Comparison of ENCODE assay signal across 9 mouse cellular contexts in the genomic region with DNA sequence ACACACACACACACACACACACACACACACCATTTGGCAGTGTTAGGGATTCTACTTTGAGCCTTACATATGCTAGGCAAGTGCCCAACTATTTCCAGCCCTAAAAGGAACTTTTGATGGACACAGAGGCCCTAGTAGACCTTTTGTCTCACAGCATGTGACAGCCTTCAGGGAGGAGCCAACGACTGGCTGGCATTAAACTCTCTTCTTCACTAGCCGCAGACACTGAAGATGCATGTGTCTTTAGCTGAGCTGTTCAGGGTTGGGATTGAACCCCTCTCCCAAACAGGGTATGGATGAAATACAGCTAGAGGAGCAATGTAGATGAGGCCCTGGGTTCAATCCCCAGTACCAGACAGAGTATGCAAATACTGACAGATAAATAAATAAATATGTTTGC.
A peak's percentile ranks its signal among the peaks of the same experiment; 100 is the strongest.
DNase-seq lines count a peak whose midpoint lies in the region; ATAC-seq and TF ChIP-seq lines count a peak whose summit lies in the region.
"Had no signal": no experiment of that assay in that cellular context is flagged by ENCODE, and none has a peak within 500 bp of the region (broad histone marks: within the 10 kb centered on the region; RNA-seq: fewer than 3 reads in every experiment).

No protein-coding gene starts in this region.

- no peak for TF ChIP-seq EP300 in stomach, postnatal 0 days (optimal IDR thresholded peaks at IDR 0.05)

- no peak for ATAC-seq in forebrain, embryonic 14.5 days
- ATAC-seq in forebrain, embryonic 15.5 days (replicated peaks) = no peak
- no peak for ATAC-seq in midbrain, postnatal 0 days (ENCODE audit: low FRiP score)
- ATAC-seq in midbrain, embryonic 14.5 days (ENCODE audit: low FRiP score, low TSS enrichment) = no peak
- 0 out of 2 replicates have a peak, but pooled peaks have one; percentile 13 for ATAC-seq in stomach, postnatal 0 days (ENCODE audit: low FRiP score, low TSS enrichment)

- 24% methylated on average over 2 of the region's 2 CpGs for WGBS in forebrain, embryonic 14.5 days
- 21% methylated on average over 2 of the region's 2 CpGs for WGBS in forebrain, embryonic 15.5 days
- 31% methylated on average over 2 of the region's 2 CpGs for WGBS in midbrain, postnatal 0 days
- 16% methylated on average over 2 of the region's 2 CpGs for WGBS in midbrain, embryonic 14.5 days
- WGBS in stomach, postnatal 0 days = 30% methylated on average over 2 of the region's 2 CpGs

- TF ChIP-seq CTCF in midbrain, postnatal 0 days (IDR thresholded peaks at IDR 0.05) = no peak
- no peak for TF ChIP-seq CTCF in stomach, postnatal 0 days (IDR thresholded peaks at IDR 0.05; ENCODE audit: low read depth)

- H3K4me2 ChIP-seq in forebrain, embryonic 14.5 days (ENCODE audit: low read length) = no peak overlapping the region
- H3K4me2 ChIP-seq in forebrain, embryonic 15.5 days (replicated peaks) = no peak overlapping the region
- H3K4me2 ChIP-seq in midbrain, postnatal 0 days (ENCODE audit: low read depth, low read length, poor library complexity, severe bottlenecking) = no peak overlapping the region
- H3K4me2 ChIP-seq in midbrain, embryonic 14.5 days (ENCODE audit: low read length) = no peak overlapping the region
- peak overlapping the region; percentile 66 for H3K4me2 ChIP-seq in stomach, postnatal 0 days (replicated peaks; ENCODE audit: low read depth)

- no peak overlapping the region for H3K9ac ChIP-seq in forebrain, embryonic 14.5 days (ENCODE audit: low read length)
- H3K9ac ChIP-seq in forebrain, embryonic 15.5 days (replicated peaks) = no peak overlapping the region
- H3K9ac ChIP-seq in midbrain, postnatal 0 days (replicated peaks; ENCODE audit: low read length, poor library complexity, severe bottlenecking) = no peak overlapping the region
- no peak overlapping the region for H3K9ac ChIP-seq in midbrain, embryonic 14.5 days (replicated peaks; ENCODE audit: low read length)
- no peak overlapping the region for H3K9ac ChIP-seq in stomach, postnatal 0 days (ENCODE audit: low read length)
- H3K9ac ChIP-seq: limb, embryonic 13.5 days had no signal

- peaks cover 26% of the 10 kb centered on the region for H3K4me1 ChIP-seq in forebrain, embryonic 14.5 days (ENCODE audit: control insufficient read depth, insufficient read depth, low read length)
- H3K4me1 ChIP-seq in forebrain, embryonic 15.5 days = peaks cover 26% of the 10 kb centered on the region
- H3K4me1 ChIP-seq in midbrain, postnatal 0 days (ENCODE audit: insufficient read depth, low read length) = peaks cover 3% of the 10 kb centered on the region; the same call in 1 of the 2 replicates
- H3K4me1 ChIP-seq in midbrain, embryonic 14.5 days (ENCODE audit: control insufficient read depth, insufficient read depth, low read length) = peaks cover 4% of the 10 kb centered on the region; the same call in 1 of the 2 replicates
- H3K4me1 ChIP-seq in stomach, postnatal 0 days (replicated peaks; ENCODE audit: control insufficient read depth, insufficient read depth) = peaks cover 12% of the 10 kb centered on the region

- no peaks in the 10 kb centered on the region for H3K36me3 ChIP-seq in forebrain, embryonic 14.5 days (ENCODE audit: control insufficient read depth, insufficient read depth, low read length)
- no peaks in the 10 kb centered on the region for H3K36me3 ChIP-seq in forebrain, embryonic 15.5 days
- H3K36me3 ChIP-seq in midbrain, postnatal 0 days (ENCODE audit: insufficient read depth, low read length) = no peaks in the 10 kb centered on the region
- H3K36me3 ChIP-seq in midbrain, embryonic 14.5 days (ENCODE audit: control insufficient read depth, insufficient read depth, low read length) = no peaks in the 10 kb centered on the region
- H3K36me3 ChIP-seq in stomach, postnatal 0 days (ENCODE audit: control insufficient read depth, insufficient read depth, low read length) = no peaks in the 10 kb centered on the region; the same call in 1 of the 2 replicates
- H3K36me3 ChIP-seq: limb, embryonic 13.5 days had no signal

- no peak overlapping the region for H3K4me3 ChIP-seq in forebrain, embryonic 14.5 days (ENCODE audit: low read depth, low read length)
- H3K4me3 ChIP-seq in forebrain, embryonic 15.5 days = no peak overlapping the region
- H3K4me3 ChIP-seq in midbrain, postnatal 0 days (ENCODE audit: low read depth, low read length) = no peak overlapping the region
- H3K4me3 ChIP-seq in midbrain, embryonic 14.5 days (replicated peaks; ENCODE audit: low read depth, low read length) = no peak overlapping the region
- H3K4me3 ChIP-seq in stomach, postnatal 0 days (ENCODE audit: low read depth, low read length) = peak overlapping the region; percentile 48; the same call in 1 of the 2 replicates
- H3K4me3 ChIP-seq: limb, embryonic 13.5 days had no signal

- no peaks in the 10 kb centered on the region for H3K9me3 ChIP-seq in forebrain, embryonic 14.5 days (replicated peaks; ENCODE audit: control insufficient read depth, low read length)
- no peaks in the 10 kb centered on the region for H3K9me3 ChIP-seq in forebrain, embryonic 15.5 days
- H3K9me3 ChIP-seq in midbrain, postnatal 0 days (ENCODE audit: low read length) = no peaks in the 10 kb centered on the region
- H3K9me3 ChIP-seq in midbrain, embryonic 14.5 days (ENCODE audit: control insufficient read depth, low read length) = no peaks in the 10 kb centered on the region
- no peaks in the 10 kb centered on the region for H3K9me3 ChIP-seq in stomach, postnatal 0 days (ENCODE audit: control insufficient read depth, low read length)
- H3K9me3 ChIP-seq: limb, embryonic 13.5 days had no signal

- H3K27me3 ChIP-seq in forebrain, embryonic 14.5 days (replicated peaks; ENCODE audit: control insufficient read depth, insufficient read depth, low read length) = no peaks in the 10 kb centered on the region
- no peaks in the 10 kb centered on the region for H3K27me3 ChIP-seq in forebrain, embryonic 15.5 days
- H3K27me3 ChIP-seq in midbrain, postnatal 0 days (ENCODE audit: insufficient read depth, low read length) = no peaks in the 10 kb centered on the region
- no peaks in the 10 kb centered on the region for H3K27me3 ChIP-seq in midbrain, embryonic 14.5 days (ENCODE audit: control insufficient read depth, insufficient read depth, low read length)
- H3K27me3 ChIP-seq in stomach, postnatal 0 days (ENCODE audit: control insufficient read depth, insufficient read depth, low read length) = no peaks in the 10 kb centered on the region
- H3K27me3 ChIP-seq: limb, embryonic 13.5 days had no signal

- H3K27ac ChIP-seq in forebrain, embryonic 14.5 days (ENCODE audit: low read depth, low read length) = no peak overlapping the region
- H3K27ac ChIP-seq in forebrain, embryonic 15.5 days (replicated peaks) = no peak overlapping the region
- no peak overlapping the region for H3K27ac ChIP-seq in midbrain, postnatal 0 days (ENCODE audit: low read depth, low read length)
- H3K27ac ChIP-seq in midbrain, embryonic 14.5 days (replicated peaks; ENCODE audit: low read depth, low read length) = no peak overlapping the region
- peak overlapping the region; percentile 84; the same call in 1 of the 2 replicates for H3K27ac ChIP-seq in stomach, postnatal 0 days (replicated peaks)
- H3K27ac ChIP-seq: limb, embryonic 13.5 days had no signal

- DNase-seq in forebrain, embryonic 14.5 days (ENCODE audit: low spot score) = peak; percentile 37
- peak; percentile 30 for DNase-seq in midbrain, postnatal 0 days (ENCODE audit: low spot score)
- DNase-seq in midbrain, embryonic 14.5 days = no peak
- DNase-seq in induced T-regulatory cell, adult 2 months (ENCODE audit: low read depth) = peak; percentile 39
- DNase-seq in stomach, postnatal 0 days (ENCODE audit: low spot score) = no peak
- no peak for DNase-seq in urinary bladder, postnatal 36 days (ENCODE audit: low spot score in 2 of 2)
- DNase-seq in layer of hippocampus, adult 8-10 months (ENCODE audit: low spot score in 2 of 2) = no peak

Comparison
In these comparisons a context has a peak if more than half of its experiments do, and no peak if none do; other contexts are left out.
1. DNase-seq: peak in forebrain, embryonic 14.5 days (single experiment), midbrain, postnatal 0 days (single experiment) and induced T-regulatory cell, adult 2 months (single experiment); none in midbrain, embryonic 14.5 days (single experiment), stomach, postnatal 0 days (single experiment), urinary bladder, postnatal 36 days (0 of 2) and layer of hippocampus, adult 8-10 months (0 of 2).